Mouse (Mus musculus): Measurements from ENCODE around the gene Anxa3. TPM values are rescaled to one million over a fixed set of nuclear protein-coding genes. Genes with fewer than 3 reads are reported as not detected.

Anxa3 gene
- polyA plus RNA-seq, 1 experiment from 2014 or later: 24.3 TPM

- H3K9me3 ChIP-seq: 0 out of 2 replicates have a peak, but pooled peaks cover 3% of the 10 kb centered on the region
- no peak overlapping the region for H3K27ac ChIP-seq
- no peak overlapping the region for H3K4me2 ChIP-seq
- H3K9ac ChIP-seq: no peak overlapping the region
- no peak for ATAC-seq (ENCODE audit: insufficient number of reproducible peaks, insufficient read depth, low FRiP score, low TSS enrichment, low read depth)
- H3K4me3 ChIP-seq: no peak overlapping the region
- H3K36me3 ChIP-seq: no peaks in the 10 kb centered on the region
- 43% methylated on average over 3 of the region's 3 CpGs for WGBS
- no peaks in the 10 kb centered on the region for H3K4me1 ChIP-seq
- H3K27me3 ChIP-seq: no peaks in the 10 kb centered on the region
These were observed 55.2 kb downstream of the Anxa3 start for GRCm38 (mm10) chr5:96848386-96848785.

GRCm38 (mm10) chr5:96849232-96849631 lies 56.1 kb downstream of the Anxa3 start:
- WGBS: 54% methylated on average over 3 of the region's 3 CpGs
- 0 out of 2 replicates have a peak, but pooled peaks cover 3% of the 10 kb centered on the region for H3K9me3 ChIP-seq
- no peaks in the 10 kb centered on the region for H3K36me3 ChIP-seq
- no peak overlapping the region for H3K27ac ChIP-seq
- H3K27me3 ChIP-seq: no peaks in the 10 kb centered on the region
- no peak overlapping the region for H3K4me3 ChIP-seq
- no peak overlapping the region for H3K9ac ChIP-seq
- H3K4me1 ChIP-seq: no peaks in the 10 kb centered on the region
- no peak for ATAC-seq (ENCODE audit: insufficient number of reproducible peaks, insufficient read depth, low FRiP score, low TSS enrichment, low read depth)
- no peak overlapping the region for H3K4me2 ChIP-seq

- no peak overlapping the region for H3K9ac ChIP-seq
- ATAC-seq (ENCODE audit: insufficient number of reproducible peaks, insufficient read depth, low FRiP score, low TSS enrichment, low read depth): no peak
- no peak overlapping the region for H3K4me2 ChIP-seq
- H3K4me3 ChIP-seq: no peak overlapping the region
- H3K4me1 ChIP-seq: no peaks in the 10 kb centered on the region
- 72% methylated on average over 3 of the region's 3 CpGs for WGBS
- no peaks in the 10 kb centered on the region for H3K27me3 ChIP-seq
- no peak overlapping the region for H3K27ac ChIP-seq
- no peaks in the 10 kb centered on the region for H3K9me3 ChIP-seq
- H3K36me3 ChIP-seq: no peaks in the 10 kb centered on the region
These were observed 60.3 kb downstream of the Anxa3 start for GRCm38 (mm10) chr5:96853451-96853850.

GRCm38 (mm10) chr5:96854350-96854749 lies 61.2 kb downstream of the Anxa3 start:
- no peak for ATAC-seq (ENCODE audit: insufficient number of reproducible peaks, insufficient read depth, low FRiP score, low TSS enrichment, low read depth)
- Histone ChIP-seq H3K27ac (no peak overlapping the region), H3K27me3 (no peaks in the 10 kb centered on the region), H3K9ac (no peak overlapping the region), H3K4me1 (no peaks in the 10 kb centered on the region), H3K4me3 (no peak overlapping the region), H3K4me2 (no peak overlapping the region), H3K9me3 (no peaks in the 10 kb centered on the region), H3K36me3 (no peaks in the 10 kb centered on the region)
- WGBS: 66% methylated on average over 3 of the region's 3 CpGs

GRCm38 (mm10) chr5:96859938-96860337 lies 66.8 kb downstream of the Anxa3 start:
- no peak overlapping the region for H3K4me3 ChIP-seq
- WGBS: 81% methylated on average over 1 of the region's 1 CpGs
- no peaks in the 10 kb centered on the region for H3K27me3 ChIP-seq
- H3K27ac ChIP-seq: no peak overlapping the region
- no peaks in the 10 kb centered on the region for H3K4me1 ChIP-seq
- no peaks in the 10 kb centered on the region for H3K36me3 ChIP-seq
- H3K9me3 ChIP-seq: no peaks in the 10 kb centered on the region
- no peak overlapping the region for H3K4me2 ChIP-seq
- no peak for ATAC-seq (ENCODE audit: insufficient number of reproducible peaks, insufficient read depth, low FRiP score, low TSS enrichment, low read depth)
- H3K9ac ChIP-seq: no peak overlapping the region

GRCm38 (mm10) chr5:96867171-96867570 lies 74.0 kb downstream of the Anxa3 start:
- no peak overlapping the region for H3K27ac ChIP-seq
- ATAC-seq (ENCODE audit: insufficient number of reproducible peaks, insufficient read depth, low FRiP score, low TSS enrichment, low read depth): no peak
- no peak overlapping the region for H3K9ac ChIP-seq
- H3K36me3 ChIP-seq: no peaks in the 10 kb centered on the region
- H3K4me2 ChIP-seq: no peak overlapping the region
- peaks cover 6% of the 10 kb centered on the region; the same call in 1 of the 2 replicates for H3K4me1 ChIP-seq
- H3K27me3 ChIP-seq: no peaks in the 10 kb centered on the region
- 80% methylated on average over 4 of the region's 4 CpGs for WGBS
- H3K9me3 ChIP-seq: no peaks in the 10 kb centered on the region
- H3K4me3 ChIP-seq: no peak overlapping the region

GRCm38 (mm10) chr5:96868893-96869292 lies 75.8 kb downstream of the Anxa3 start:
- no peaks in the 10 kb centered on the region for H3K27me3 ChIP-seq
- ATAC-seq (ENCODE audit: insufficient number of reproducible peaks, insufficient read depth, low FRiP score, low TSS enrichment, low read depth): no peak
- H3K27ac ChIP-seq: no peak overlapping the region
- H3K9ac ChIP-seq: no peak overlapping the region
- WGBS: 58% methylated on average over 6 of the region's 6 CpGs
- no peaks in the 10 kb centered on the region for H3K9me3 ChIP-seq
- no peak overlapping the region for H3K4me2 ChIP-seq
- H3K4me1 ChIP-seq: peaks cover 6% of the 10 kb centered on the region; the same call in 1 of the 2 replicates
- no peaks in the 10 kb centered on the region for H3K36me3 ChIP-seq
- no peak overlapping the region for H3K4me3 ChIP-seq

GRCm38 (mm10) chr5:96870996-96871395 lies 77.9 kb downstream of the Anxa3 start:
- no peak overlapping the region for H3K27ac ChIP-seq
- WGBS: 77% methylated on average over 12 of the region's 12 CpGs
- no peak overlapping the region for H3K9ac ChIP-seq
- no peak overlapping the region for H3K4me2 ChIP-seq
- H3K36me3 ChIP-seq: no peaks in the 10 kb centered on the region
- no peaks in the 10 kb centered on the region for H3K9me3 ChIP-seq
- H3K27me3 ChIP-seq: no peaks in the 10 kb centered on the region
- no peak for ATAC-seq (ENCODE audit: insufficient number of reproducible peaks, insufficient read depth, low FRiP score, low TSS enrichment, low read depth)
- no peak overlapping the region for H3K4me3 ChIP-seq
- H3K4me1 ChIP-seq: peaks cover 6% of the 10 kb centered on the region; the same call in 1 of the 2 replicates

- H3K27me3 ChIP-seq: no peaks in the 10 kb centered on the region
- no peak overlapping the region for H3K4me3 ChIP-seq
- WGBS: 95% methylated on average over 1 of the region's 1 CpGs
- H3K4me2 ChIP-seq: no peak overlapping the region
- no peak overlapping the region for H3K9ac ChIP-seq
- 0 out of 2 replicates have a peak, but pooled peaks cover 4% of the 10 kb centered on the region for H3K4me1 ChIP-seq
- no peak overlapping the region for H3K27ac ChIP-seq
- ATAC-seq (ENCODE audit: insufficient number of reproducible peaks, insufficient read depth, low FRiP score, low TSS enrichment, low read depth): no peak
- no peaks in the 10 kb centered on the region for H3K36me3 ChIP-seq
- peaks cover 5% of the 10 kb centered on the region for H3K9me3 ChIP-seq
These were observed 85.0 kb downstream of the Anxa3 start for GRCm38 (mm10) chr5:96878178-96878577.

GRCm38 (mm10) chr5:96878851-96879540 lies 85.9 kb downstream of the Anxa3 start:
- WGBS: 92% methylated on average over 11 of the region's 11 CpGs
- no peak for ATAC-seq (ENCODE audit: insufficient number of reproducible peaks, insufficient read depth, low FRiP score, low TSS enrichment, low read depth)
- no peaks in the 10 kb centered on the region for H3K27me3 ChIP-seq
- H3K4me1 ChIP-seq: 0 out of 2 replicates have a peak, but pooled peaks cover 4% of the 10 kb centered on the region
- no peak overlapping the region for H3K27ac ChIP-seq
- H3K9ac ChIP-seq: no peak overlapping the region
- H3K4me3 ChIP-seq: no peak overlapping the region
- no peak overlapping the region for H3K4me2 ChIP-seq
- H3K9me3 ChIP-seq: peaks cover 5% of the 10 kb centered on the region
- H3K36me3 ChIP-seq: no peaks in the 10 kb centered on the region

GRCm38 (mm10) chr5:96880231-96880630 lies 87.1 kb downstream of the Anxa3 start:
- H3K4me2 ChIP-seq: no peak overlapping the region
- H3K4me3 ChIP-seq: no peak overlapping the region
- H3K9me3 ChIP-seq: peaks cover 5% of the 10 kb centered on the region
- no peak overlapping the region for H3K27ac ChIP-seq
- 0 out of 2 replicates have a peak, but pooled peaks cover 4% of the 10 kb centered on the region for H3K4me1 ChIP-seq
- WGBS: 41% methylated on average over 5 of the region's 5 CpGs
- H3K27me3 ChIP-seq: no peaks in the 10 kb centered on the region
- no peak overlapping the region for H3K9ac ChIP-seq
- no peak for ATAC-seq (ENCODE audit: insufficient number of reproducible peaks, insufficient read depth, low FRiP score, low TSS enrichment, low read depth)
- H3K36me3 ChIP-seq: no peaks in the 10 kb centered on the region

GRCm38 (mm10) chr5:96881118-96881517 lies 88.0 kb downstream of the Anxa3 start:
- peaks cover 5% of the 10 kb centered on the region for H3K9me3 ChIP-seq
- H3K36me3 ChIP-seq: no peaks in the 10 kb centered on the region
- no peak overlapping the region for H3K4me3 ChIP-seq
- H3K27me3 ChIP-seq: no peaks in the 10 kb centered on the region
- no peak overlapping the region for H3K9ac ChIP-seq
- peak; percentile 37; the same call in 1 of the 2 replicates for ATAC-seq (ENCODE audit: insufficient number of reproducible peaks, insufficient read depth, low FRiP score, low TSS enrichment, low read depth)
- H3K27ac ChIP-seq: no peak overlapping the region
- WGBS: 65% methylated on average over 3 of the region's 3 CpGs
- no peak overlapping the region for H3K4me2 ChIP-seq
- 0 out of 2 replicates have a peak, but pooled peaks cover 4% of the 10 kb centered on the region for H3K4me1 ChIP-seq

Measured in embryonic facial prominence, embryonic 13.5 days (tissue).